Mouse (Mus musculus): ENCODE results near the gene Gp9. TPM values are rescaled to one million over a fixed set of nuclear protein-coding genes. Genes with fewer than 3 reads are reported as not detected.
A peak's percentile ranks its signal among the peaks of the same experiment; 100 is the strongest.

Gene Gp9
- polyA plus RNA-seq, 1 experiment from 2014 or later: 1.5 TPM

DNA sequence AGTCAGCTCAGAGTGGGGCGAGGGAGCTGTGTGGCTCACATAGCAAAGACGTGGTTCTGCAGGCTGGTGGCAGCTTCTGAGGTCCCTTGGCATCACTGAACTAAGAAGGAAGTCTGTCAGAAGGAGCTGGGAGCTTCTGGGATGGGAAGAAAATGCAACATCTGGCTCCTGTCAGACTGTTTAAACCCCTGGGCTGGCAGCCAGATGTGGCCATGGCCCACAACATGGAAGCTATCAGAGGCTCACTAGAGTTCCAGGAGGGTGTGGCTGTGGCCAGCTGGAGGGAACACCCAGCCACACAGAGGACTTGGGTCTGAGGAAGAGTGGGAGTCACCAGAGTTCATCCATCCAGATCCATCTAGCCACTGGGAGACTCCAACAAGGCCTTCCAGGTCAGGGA lies 31.0 kb upstream of the Gp9 start:
- Histone ChIP-seq H3K9ac (ENCODE audit: low read depth, low read length) (no peak overlapping the region), H3K4me2 (ENCODE audit: low read depth, low read length) (no peak overlapping the region), H3K4me1 (ENCODE audit: control insufficient read depth, insufficient read depth, low read length) (0 out of 2 replicates have a peak, but pooled peaks cover 6% of the 10 kb centered on the region), H3K4me3 (ENCODE audit: low read length) (no peak overlapping the region), H3K27me3 (replicated peaks; ENCODE audit: control insufficient read depth, insufficient read depth, low read length) (no peaks in the 10 kb centered on the region), H3K9me3 (ENCODE audit: control insufficient read depth, low read length) (no peaks in the 10 kb centered on the region), H3K27ac (ENCODE audit: low read length) (no peak overlapping the region), H3K36me3 (ENCODE audit: control insufficient read depth, insufficient read depth, low read length) (no peaks in the 10 kb centered on the region)
- WGBS: 65% methylated on average over 2 of the region's 2 CpGs
- ATAC-seq: no peak

DNA sequence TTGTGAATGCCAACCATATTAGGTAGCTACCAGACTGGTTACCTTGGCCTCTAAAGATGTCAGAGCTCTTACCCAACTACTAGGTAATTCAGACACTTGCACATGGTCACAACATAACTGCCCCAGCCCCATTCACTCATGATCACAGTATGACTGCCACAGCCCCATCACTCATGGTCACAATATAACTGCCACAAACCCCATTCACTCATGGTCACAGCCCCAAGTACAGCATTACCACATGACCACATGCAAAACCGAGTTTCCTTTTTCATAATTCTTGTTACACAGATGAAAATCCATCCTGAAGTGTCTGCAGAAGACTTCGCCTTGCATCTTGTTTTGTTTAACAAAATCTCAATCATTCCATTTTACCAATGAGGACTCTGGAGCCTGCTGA lies 29.8 kb upstream of the Gp9 start:
- no peak overlapping the region for H3K27ac ChIP-seq (ENCODE audit: low read length)
- ATAC-seq: no peak
- WGBS: 80% methylated on average over 2 of the region's 2 CpGs
- H3K27me3 ChIP-seq (replicated peaks; ENCODE audit: control insufficient read depth, insufficient read depth, low read length): no peaks in the 10 kb centered on the region
- no peaks in the 10 kb centered on the region for H3K36me3 ChIP-seq (ENCODE audit: control insufficient read depth, insufficient read depth, low read length)
- no peaks in the 10 kb centered on the region for H3K9me3 ChIP-seq (ENCODE audit: control insufficient read depth, low read length)
- no peak overlapping the region for H3K4me3 ChIP-seq (ENCODE audit: low read length)
- H3K9ac ChIP-seq (ENCODE audit: low read depth, low read length): no peak overlapping the region
- H3K4me2 ChIP-seq (ENCODE audit: low read depth, low read length): no peak overlapping the region
- H3K4me1 ChIP-seq (ENCODE audit: control insufficient read depth, insufficient read depth, low read length): 0 out of 2 replicates have a peak, but pooled peaks cover 6% of the 10 kb centered on the region

- WGBS: 87% methylated on average over 6 of the region's 6 CpGs
- Histone ChIP-seq H3K9ac (ENCODE audit: low read depth, low read length) (no peak overlapping the region), H3K4me3 (ENCODE audit: low read length) (no peak overlapping the region), H3K4me1 (ENCODE audit: control insufficient read depth, insufficient read depth, low read length) (0 out of 2 replicates have a peak, but pooled peaks cover 6% of the 10 kb centered on the region), H3K36me3 (ENCODE audit: control insufficient read depth, insufficient read depth, low read length) (no peaks in the 10 kb centered on the region), H3K27ac (ENCODE audit: low read length) (no peak overlapping the region), H3K4me2 (ENCODE audit: low read depth, low read length) (no peak overlapping the region), H3K9me3 (ENCODE audit: control insufficient read depth, low read length) (no peaks in the 10 kb centered on the region), H3K27me3 (replicated peaks; ENCODE audit: control insufficient read depth, insufficient read depth, low read length) (no peaks in the 10 kb centered on the region)
- ATAC-seq: no peak
These were observed 29.3 kb upstream of the Gp9 start for GRCm38 (mm10) chr6:87748531-87748930.

DNA sequence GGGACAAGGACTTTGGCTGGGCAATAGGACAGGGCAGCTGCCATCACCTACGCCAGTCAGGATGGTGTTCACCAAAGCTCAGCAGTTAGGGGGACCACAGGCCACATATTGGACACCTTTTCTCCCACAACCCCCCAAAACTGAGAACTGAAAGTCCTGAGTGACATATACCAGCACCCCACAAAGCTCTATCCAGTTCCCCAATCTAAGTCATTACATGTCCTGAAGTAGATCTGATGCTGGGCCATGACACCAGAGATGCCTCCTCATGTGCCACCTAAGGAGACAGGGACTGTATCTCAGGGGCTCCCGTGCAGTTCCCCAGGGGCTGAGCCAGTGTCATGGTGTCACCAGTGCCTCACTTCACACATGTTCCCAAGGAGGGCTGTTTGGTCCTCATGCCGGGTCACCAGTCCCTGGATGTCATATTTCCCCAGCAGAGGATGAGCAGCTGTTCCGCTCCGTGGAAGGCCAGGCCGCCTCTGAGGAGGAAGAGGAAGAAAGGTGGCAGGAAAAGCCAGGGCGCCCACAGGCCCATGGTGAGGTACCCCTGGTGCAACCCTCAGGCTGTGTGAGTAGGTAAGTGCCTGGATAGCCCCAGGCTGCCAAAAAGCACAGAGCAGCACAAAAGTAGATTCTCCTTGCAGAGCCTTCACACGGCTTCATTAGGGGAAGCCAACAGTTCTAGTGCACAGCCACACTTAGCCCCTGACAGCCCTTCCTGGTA lies 27.5 kb upstream of the Gp9 start:
- no peak overlapping the region for H3K9ac ChIP-seq (ENCODE audit: low read depth, low read length)
- H3K36me3 ChIP-seq (ENCODE audit: control insufficient read depth, insufficient read depth, low read length): no peaks in the 10 kb centered on the region
- H3K9me3 ChIP-seq (ENCODE audit: control insufficient read depth, low read length): no peaks in the 10 kb centered on the region
- no peak overlapping the region for H3K4me2 ChIP-seq (ENCODE audit: low read depth, low read length)
- H3K27ac ChIP-seq (ENCODE audit: low read length): no peak overlapping the region
- no peak for ATAC-seq
- 84% methylated on average over 8 of the region's 8 CpGs for WGBS
- no peak overlapping the region for H3K4me3 ChIP-seq (ENCODE audit: low read length)
- H3K4me1 ChIP-seq (ENCODE audit: control insufficient read depth, insufficient read depth, low read length): 0 out of 2 replicates have a peak, but pooled peaks cover 6% of the 10 kb centered on the region
- no peaks in the 10 kb centered on the region for H3K27me3 ChIP-seq (replicated peaks; ENCODE audit: control insufficient read depth, insufficient read depth, low read length)

DNA sequence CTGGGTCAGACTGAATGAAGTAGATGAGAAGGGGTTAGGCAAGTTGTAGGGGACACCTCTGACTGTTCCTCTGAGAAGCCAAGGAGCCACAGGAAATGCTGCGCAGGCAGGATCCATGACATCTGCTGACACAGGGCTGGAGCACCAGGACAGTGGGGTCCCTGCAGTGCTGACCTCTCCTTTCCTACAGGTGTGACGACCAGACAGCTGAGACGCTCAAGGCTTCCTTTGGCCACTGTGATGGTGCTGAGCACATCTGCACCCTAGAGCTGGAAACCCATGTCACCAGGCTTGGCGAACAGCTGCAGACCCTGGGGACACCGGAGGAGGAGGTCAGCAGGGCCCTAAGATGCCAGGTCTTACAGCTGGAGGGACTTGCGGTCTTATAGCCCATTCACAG lies 26.3 kb upstream of the Gp9 start:
- Histone ChIP-seq H3K9me3 (ENCODE audit: control insufficient read depth, low read length) (no peaks in the 10 kb centered on the region), H3K36me3 (ENCODE audit: control insufficient read depth, insufficient read depth, low read length) (no peaks in the 10 kb centered on the region), H3K4me2 (ENCODE audit: low read depth, low read length) (no peak overlapping the region), H3K4me1 (ENCODE audit: control insufficient read depth, insufficient read depth, low read length) (0 out of 2 replicates have a peak, but pooled peaks cover 2% of the 10 kb centered on the region), H3K27me3 (replicated peaks; ENCODE audit: control insufficient read depth, insufficient read depth, low read length) (no peaks in the 10 kb centered on the region), H3K27ac (ENCODE audit: low read length) (no peak overlapping the region), H3K9ac (ENCODE audit: low read depth, low read length) (no peak overlapping the region), H3K4me3 (ENCODE audit: low read length) (no peak overlapping the region)
- 90% methylated on average over 6 of the region's 6 CpGs for WGBS
- ATAC-seq: no peak

- Histone ChIP-seq H3K9me3 (ENCODE audit: control insufficient read depth, low read length) (no peaks in the 10 kb centered on the region), H3K9ac (ENCODE audit: low read depth, low read length) (no peak overlapping the region), H3K4me2 (ENCODE audit: low read depth, low read length) (no peak overlapping the region), H3K27ac (ENCODE audit: low read length) (no peak overlapping the region), H3K4me3 (ENCODE audit: low read length) (no peak overlapping the region), H3K4me1 (ENCODE audit: control insufficient read depth, insufficient read depth, low read length) (no peaks in the 10 kb centered on the region), H3K36me3 (ENCODE audit: control insufficient read depth, insufficient read depth, low read length) (no peaks in the 10 kb centered on the region), H3K27me3 (replicated peaks; ENCODE audit: control insufficient read depth, insufficient read depth, low read length) (no peaks in the 10 kb centered on the region)
- no peak for ATAC-seq
- 84% methylated on average over 4 of the region's 4 CpGs for WGBS
These were observed 22.7 kb upstream of the Gp9 start for GRCm38 (mm10) chr6:87755196-87755595.

- 87% methylated on average over 8 of the region's 8 CpGs for WGBS
- no peak overlapping the region for H3K27ac ChIP-seq (ENCODE audit: low read length)
- H3K36me3 ChIP-seq (ENCODE audit: control insufficient read depth, insufficient read depth, low read length): no peaks in the 10 kb centered on the region
- no peak overlapping the region for H3K4me2 ChIP-seq (ENCODE audit: low read depth, low read length)
- no peaks in the 10 kb centered on the region for H3K9me3 ChIP-seq (ENCODE audit: control insufficient read depth, low read length)
- H3K4me3 ChIP-seq (ENCODE audit: low read length): no peak overlapping the region
- no peaks in the 10 kb centered on the region for H3K4me1 ChIP-seq (ENCODE audit: control insufficient read depth, insufficient read depth, low read length)
- ATAC-seq: no peak
- H3K27me3 ChIP-seq (replicated peaks; ENCODE audit: control insufficient read depth, insufficient read depth, low read length): no peaks in the 10 kb centered on the region
- H3K9ac ChIP-seq (ENCODE audit: low read depth, low read length): no peak overlapping the region
These were observed 21.0 kb upstream of the Gp9 start for GRCm38 (mm10) chr6:87756896-87757295.

DNA sequence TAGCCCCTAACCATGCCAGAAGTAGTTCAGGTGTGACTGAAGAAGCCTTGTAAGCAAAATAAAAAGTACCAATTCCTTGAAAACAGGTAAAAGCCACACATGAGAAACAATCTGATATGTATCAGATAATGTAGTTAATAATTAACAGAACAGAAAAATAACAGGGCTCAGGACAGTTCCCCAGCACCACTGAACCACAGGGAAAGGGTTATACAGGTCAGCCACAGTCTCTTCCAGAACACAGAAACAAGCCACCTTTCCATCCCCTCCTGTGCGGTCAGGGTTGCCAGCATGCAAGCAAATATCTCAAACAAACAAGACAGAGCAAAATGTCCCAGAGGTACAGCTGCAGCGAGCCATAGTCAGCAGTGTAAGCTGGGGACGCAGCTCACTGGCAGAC lies 18.5 kb upstream of the Gp9 start:
- 47% methylated on average over 3 of the region's 3 CpGs for WGBS
- peak; percentile 55 for ATAC-seq

DNA sequence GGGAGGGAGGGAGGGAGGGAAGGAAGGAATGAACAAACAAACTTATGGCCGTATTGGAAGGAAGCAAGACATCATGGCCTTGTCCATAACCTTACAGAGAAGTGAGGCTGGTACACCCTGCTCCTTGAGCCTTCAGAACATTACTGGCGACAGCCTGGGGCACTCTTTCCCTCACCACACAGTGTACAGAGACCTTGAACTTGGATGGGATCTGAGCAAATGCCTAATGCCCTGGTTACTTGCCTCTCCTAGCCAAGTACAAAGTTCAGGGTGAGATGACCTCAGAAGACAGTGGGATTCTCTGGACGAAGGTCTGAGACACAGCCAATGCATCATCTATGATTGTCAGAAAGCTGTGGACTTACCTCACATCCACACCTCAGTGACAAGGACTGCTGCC lies 18.0 kb upstream of the Gp9 start:
- Histone ChIP-seq H3K27me3 (replicated peaks; ENCODE audit: control insufficient read depth, insufficient read depth, low read length) (no peaks in the 10 kb centered on the region), H3K9ac (ENCODE audit: low read depth, low read length) (no peak overlapping the region), H3K4me2 (ENCODE audit: low read depth, low read length) (no peak overlapping the region), H3K4me3 (ENCODE audit: low read length) (no peak overlapping the region), H3K4me1 (ENCODE audit: control insufficient read depth, insufficient read depth, low read length) (no peaks in the 10 kb centered on the region), H3K27ac (ENCODE audit: low read length) (no peak overlapping the region), H3K9me3 (ENCODE audit: control insufficient read depth, low read length) (no peaks in the 10 kb centered on the region), H3K36me3 (ENCODE audit: control insufficient read depth, insufficient read depth, low read length) (no peaks in the 10 kb centered on the region)
- peak; percentile 56 for ATAC-seq
- WGBS: 41% methylated on average over 3 of the region's 3 CpGs

More for the DNA sequence above, 18.5 kb upstream of the Gp9 start:
- Histone ChIP-seq H3K27me3 (replicated peaks; ENCODE audit: control insufficient read depth, insufficient read depth, low read length) (no peaks in the 10 kb centered on the region), H3K27ac (ENCODE audit: low read length) (no peak overlapping the region), H3K4me1 (ENCODE audit: control insufficient read depth, insufficient read depth, low read length) (no peaks in the 10 kb centered on the region), H3K9ac (ENCODE audit: low read depth, low read length) (no peak overlapping the region), H3K36me3 (ENCODE audit: control insufficient read depth, insufficient read depth, low read length) (no peaks in the 10 kb centered on the region), H3K4me2 (ENCODE audit: low read depth, low read length) (no peak overlapping the region), H3K9me3 (ENCODE audit: control insufficient read depth, low read length) (no peaks in the 10 kb centered on the region), H3K4me3 (ENCODE audit: low read length) (no peak overlapping the region)

DNA sequence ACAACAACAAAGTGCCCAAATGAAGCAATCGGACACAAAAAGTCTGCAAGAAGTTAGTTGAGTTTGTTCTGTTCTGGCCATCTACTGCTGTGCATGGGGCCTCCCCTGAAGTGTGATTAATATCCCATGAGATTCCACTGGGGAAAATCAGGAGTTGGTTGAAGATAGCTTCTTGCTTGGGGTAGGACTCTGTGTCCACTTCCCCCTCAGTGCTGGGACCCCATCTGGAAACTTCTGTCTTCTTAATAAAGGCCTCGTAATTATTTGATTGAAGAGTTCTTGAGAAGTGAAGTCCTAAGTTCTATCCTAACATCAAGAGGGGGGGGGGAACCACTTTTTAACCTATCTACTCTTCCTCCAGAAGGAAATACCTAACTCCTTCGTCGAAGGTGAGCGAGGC lies 15.7 kb upstream of the Gp9 start:
- H3K4me1 ChIP-seq (ENCODE audit: control insufficient read depth, insufficient read depth, low read length): no peaks in the 10 kb centered on the region
- no peaks in the 10 kb centered on the region for H3K27me3 ChIP-seq (replicated peaks; ENCODE audit: control insufficient read depth, insufficient read depth, low read length)
- no peak overlapping the region for H3K4me2 ChIP-seq (ENCODE audit: low read depth, low read length)
- no peak overlapping the region for H3K9ac ChIP-seq (ENCODE audit: low read depth, low read length)
- no peaks in the 10 kb centered on the region for H3K36me3 ChIP-seq (ENCODE audit: control insufficient read depth, insufficient read depth, low read length)
- 79% methylated on average over 5 of the region's 5 CpGs for WGBS
- H3K27ac ChIP-seq (ENCODE audit: low read length): no peak overlapping the region
- no peak for ATAC-seq
- no peaks in the 10 kb centered on the region for H3K9me3 ChIP-seq (ENCODE audit: control insufficient read depth, low read length)
- no peak overlapping the region for H3K4me3 ChIP-seq (ENCODE audit: low read length)
